Mouse (Mus musculus) Muller cell, postnatal 12 days (primary cell): ENCODE data around the gene Fam193a.
A peak's percentile ranks its signal among the peaks of the same experiment; 100 is the strongest.

Source experiments
- DNase-seq: peaks from one replicate; pipeline ENCODE4 v3.0.0-alpha.2; 2015; ENCODE audit errors: inconsistent ontology term

Fam193a gene

DNA sequence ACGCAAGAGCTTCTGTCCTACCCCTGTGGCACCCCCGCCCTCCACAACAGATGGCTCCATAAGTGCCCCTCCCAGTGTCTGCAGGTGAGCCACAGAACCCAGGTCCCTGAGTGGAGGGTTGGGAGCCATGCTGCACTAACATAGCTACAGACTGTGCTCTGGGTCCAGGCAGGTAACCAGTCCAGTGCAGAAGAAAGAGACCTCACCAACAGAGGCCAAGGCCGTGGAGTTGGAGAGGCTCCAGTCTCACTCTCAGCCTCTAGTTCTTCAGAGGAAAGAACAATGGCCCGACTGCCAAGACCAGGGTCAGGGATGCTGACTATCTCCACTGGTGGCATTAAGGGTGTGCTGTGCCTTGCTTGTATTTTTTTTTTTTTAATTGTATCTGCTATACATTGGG lies 91.6 kb downstream of the Fam193a start:
- DNase-seq = no peak

DNA sequence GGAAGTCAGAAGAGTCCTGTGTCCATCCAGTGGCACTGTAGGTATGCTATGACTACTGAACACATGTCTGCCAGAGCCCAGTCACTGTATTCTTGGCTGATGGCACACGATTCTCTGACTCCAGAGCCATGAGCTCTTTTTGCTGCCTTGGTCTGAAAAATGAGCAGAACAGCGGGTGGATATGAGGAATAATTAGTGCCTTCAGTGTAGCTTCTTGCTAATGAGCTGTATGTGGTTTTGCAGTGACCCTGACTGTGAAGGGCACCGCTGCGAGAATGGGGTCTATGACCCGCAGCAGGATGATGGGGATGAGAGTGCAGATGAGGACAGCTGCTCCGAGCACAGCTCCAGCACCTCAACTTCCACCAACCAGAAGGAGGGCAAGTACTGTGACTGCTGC lies 92.1 kb downstream of the Fam193a start:
- DNase-seq = peak; percentile 82

DNA sequence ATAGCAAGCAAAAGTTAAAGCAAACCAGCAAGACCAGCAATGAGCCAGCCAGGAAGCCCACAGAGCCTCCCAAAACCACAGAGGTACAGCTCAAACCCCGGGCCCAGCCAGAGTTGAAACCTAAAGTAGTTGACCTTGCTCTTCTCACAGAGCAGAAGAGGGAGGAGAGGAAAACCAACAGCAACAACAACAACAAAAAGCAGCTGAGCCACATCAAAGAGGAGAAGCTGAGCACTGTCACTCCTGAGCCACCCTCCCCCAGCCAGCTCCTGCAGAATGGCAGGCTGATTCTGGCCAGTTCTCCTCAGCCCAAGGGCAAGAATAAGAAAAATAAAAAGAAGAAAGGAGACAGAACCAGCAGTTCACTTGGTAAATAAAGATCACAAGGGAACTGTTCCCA lies 96.3 kb downstream of the Fam193a start:
- DNase-seq = no peak

DNA sequence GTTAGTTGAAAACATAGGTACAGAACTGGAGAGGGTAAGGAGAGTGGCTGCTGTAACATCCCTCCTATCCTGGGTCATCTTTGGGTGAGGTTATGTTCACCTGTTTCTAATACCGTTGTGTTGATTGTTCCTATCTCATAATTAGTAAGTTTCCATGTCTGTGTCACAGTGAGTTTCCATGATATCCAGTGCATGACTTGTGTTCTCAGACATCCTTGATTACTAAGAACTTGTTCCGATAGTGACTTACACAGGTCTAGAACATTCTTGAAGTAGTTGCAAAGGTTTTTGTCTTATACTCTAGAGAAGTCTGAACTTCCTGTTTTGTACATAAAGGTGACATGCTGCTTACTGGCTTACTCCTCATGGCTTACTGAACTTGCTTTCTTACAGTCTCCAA lies 96.9 kb downstream of the Fam193a start:
- no peak for DNase-seq

DNA sequence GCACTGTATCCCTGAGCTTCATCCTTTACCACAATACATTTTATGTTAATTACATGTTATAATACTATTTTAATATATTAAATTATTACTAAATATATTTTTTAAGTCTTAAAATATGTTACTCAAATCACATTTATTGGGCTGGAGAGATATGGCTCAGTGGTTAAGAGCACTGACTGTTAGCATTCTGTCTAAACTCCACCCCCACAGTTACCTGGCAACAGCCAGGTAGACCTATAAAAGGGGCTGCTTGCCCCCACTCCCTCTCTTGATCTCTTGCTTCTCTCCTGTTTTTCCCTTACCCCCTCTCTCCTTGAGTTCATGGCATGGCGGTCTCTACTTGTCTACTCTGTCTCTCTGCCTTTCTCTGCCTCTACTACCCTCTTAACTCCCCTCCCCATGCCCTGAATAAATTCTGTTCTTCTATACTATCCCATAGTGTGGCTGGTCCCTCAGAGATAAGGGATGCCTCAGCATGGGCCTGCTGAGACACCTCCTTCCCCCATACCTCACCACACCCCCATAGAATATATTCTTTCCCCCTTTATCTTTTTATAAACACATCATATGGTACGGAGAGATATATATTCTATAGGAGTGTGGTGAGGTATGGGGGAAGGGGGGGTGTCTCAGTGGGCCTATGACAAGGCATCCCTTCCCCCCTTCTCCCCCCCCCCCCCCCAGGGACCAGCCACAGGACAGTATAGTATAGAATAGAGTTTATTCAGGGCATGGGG lies 98.5 kb downstream of the Fam193a start:
- no peak for DNase-seq

DNA sequence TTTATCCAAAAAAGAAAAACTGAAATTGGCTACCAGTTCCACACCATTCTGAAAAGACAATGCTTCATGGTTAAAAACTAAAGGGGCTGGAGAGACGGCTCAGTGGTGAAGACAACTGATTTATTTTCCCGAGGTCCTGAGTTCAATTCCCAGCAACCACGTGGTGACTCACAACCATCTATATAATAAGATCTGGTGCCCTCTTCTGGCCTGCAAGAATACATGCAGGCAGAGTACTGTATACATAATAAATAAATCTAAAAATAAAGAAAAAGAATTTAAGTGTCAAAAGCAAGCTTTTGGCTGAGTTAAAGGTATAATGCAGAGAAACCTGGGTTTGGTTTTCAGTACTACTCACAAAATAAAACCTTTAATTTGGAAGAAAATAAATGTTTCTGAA lies 111.2 kb downstream of the Fam193a start:
- no peak for DNase-seq

DNA sequence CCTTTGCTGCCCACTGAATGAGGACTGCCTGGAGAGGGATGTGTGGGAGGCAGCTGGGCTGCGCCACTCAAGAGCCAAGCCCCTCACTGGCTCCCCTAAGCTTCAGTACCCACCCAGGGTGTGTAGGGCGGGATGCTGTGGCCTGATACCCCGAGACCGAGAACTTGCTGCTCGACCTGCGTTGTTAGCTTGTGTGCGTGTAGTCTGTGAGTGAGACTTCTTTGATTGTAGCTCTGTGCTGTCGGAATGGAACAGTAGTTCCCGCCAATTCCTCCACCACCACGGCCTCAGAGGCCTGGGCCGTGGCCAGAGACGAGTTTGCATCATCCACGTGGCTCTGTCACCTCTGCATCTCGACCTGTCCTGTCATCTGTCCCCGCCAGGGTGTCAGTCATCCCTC lies 116.0 kb downstream of the Fam193a start:
- DNase-seq = no peak

DNA sequence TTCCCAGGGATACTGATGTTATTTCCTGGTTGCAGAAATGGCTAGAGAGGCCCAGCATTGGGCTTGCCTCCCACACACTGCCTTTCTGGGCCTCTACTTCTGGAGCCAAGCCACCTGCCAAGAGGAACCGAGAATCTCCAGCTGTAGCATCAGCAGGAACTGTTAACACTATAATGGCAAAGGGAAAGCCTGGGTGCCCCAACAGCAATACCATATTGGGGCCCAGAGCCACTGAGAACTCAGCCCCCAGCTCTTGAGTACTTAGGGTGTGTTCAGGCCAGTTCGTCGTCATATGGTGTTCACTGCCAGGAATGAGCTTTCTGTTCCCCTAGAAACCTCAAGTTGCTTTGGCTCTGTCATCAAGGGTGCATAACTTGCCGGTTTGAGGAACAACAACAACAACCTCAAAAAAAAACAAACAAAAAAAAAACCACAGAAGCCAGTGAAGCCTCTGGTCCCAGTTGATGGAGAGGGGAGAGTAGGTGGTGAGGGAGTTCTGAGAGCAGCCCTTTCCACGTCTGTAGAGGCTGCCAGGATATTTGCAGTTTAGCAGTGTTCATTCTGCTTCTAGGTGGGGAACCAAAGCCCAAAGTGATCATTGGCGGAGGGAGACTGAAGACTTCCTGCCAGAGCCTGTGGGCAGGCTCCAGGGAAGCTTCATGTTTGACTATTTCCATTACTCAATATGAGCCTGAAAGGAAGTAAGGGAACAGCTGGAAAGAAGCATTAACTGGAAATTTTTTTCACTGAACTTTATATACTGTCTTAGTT lies 117.8 kb downstream of the Fam193a start:
- DNase-seq = no peak

DNA sequence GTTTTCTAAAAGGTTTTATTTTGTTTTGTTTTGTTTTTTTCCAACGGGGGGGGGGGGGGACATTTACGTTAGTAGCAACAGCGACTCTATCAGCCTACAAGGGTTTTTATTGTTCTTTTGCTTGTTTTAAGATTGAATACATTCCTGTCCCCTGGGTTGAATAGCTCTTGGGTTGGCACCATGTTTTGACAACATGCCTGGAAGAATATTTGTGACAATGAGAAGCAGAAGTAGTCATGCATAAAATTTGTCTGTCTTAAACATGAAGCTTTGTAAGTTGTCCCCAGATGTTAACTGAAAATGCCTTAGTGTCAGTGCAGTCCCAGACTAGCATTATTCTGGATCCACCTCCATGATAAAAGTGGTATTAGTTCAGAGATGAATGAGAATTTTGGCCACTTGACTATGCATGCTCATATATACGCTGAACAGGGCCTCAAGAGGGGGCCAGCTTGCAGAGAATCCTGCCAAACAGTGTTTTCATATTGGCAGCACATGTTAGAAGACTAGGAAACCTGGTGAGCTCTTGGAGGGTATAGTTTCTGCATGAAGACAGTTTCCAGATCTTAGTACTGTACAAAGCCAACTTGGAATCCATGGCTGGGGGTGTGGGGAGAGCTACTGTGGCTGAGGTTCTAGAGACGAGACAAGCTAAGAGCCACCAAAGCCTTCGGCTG lies 119.1 kb downstream of the Fam193a start:
- peak; percentile 67 for DNase-seq

DNA sequence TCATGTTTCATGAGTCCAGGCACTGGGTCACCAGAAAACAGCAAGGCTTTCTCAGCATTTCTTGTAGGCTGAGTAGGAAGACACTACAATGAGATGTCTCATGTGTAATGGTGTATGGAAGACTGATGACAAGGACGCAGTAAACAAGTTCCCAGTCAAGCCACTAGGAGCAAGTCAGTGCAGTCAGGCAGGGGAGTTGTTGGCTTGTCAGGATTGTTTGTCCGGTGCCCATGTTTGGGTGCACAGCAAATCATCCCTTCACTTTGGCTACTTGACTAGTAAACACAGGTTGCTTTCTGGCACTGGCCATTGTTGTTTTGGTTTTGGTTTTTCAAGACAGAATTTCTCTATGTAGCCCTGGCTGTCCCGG lies 119.7 kb downstream of the Fam193a start:
- no peak for DNase-seq

DNA sequence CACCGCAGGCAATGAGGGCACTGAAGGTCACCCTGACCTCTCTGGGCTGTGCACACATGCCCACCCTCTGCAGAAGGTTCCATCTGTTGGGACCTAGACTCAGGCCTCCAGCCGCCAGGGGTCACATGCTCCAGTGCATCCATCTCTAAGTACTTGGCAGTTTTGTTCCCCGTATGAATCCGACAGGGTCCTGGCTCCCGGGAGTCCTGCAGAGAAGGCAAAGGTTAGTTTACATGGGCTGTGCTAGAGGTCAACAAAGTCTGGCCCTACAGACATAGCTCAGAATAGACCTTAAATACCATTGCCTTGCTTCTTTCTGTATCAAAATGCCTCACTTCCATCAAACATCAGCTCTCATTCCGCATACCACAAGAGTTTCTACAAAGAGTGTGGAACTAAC lies 127.0 kb downstream of the Fam193a start:
- DNase-seq = no peak

DNA sequence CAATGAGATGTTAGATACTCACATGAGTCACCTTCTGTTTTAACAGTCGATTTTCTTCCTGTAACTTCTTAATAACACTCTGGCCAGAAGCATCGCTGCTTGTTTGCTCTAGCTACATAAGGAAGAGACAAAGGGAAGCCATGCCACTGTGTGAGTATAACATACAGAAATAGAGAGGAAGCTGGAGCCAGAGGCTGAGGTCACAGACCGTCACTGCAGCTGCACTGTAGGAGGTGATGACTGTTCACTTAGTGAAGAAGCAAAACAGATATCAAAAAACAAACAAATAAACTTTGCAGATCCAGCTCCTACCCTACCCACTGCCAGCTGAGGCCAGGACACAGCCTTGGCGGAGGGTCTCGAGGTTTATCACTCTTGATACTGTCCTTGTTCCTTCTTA lies 131.2 kb downstream of the Fam193a start:
- no peak for DNase-seq

DNA sequence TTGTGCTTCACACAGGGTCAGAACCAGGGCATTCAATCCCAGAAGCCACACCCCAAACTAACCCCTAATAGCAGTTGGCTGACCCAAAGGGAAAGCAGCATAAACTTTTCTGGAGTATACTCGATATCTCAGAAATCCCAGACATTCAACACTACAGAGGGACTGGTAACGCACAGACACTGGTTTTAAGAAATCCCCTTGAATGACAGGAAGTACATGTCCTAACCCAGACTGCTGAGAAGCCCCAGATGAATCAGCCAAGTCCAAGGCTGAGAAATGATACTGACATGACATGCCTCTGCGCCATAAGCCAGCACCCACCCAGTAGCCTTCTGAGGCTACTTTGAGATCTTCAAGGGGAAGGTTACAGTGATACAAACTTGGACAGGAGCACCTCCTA lies 131.9 kb downstream of the Fam193a start:
- DNase-seq = no peak

DNA sequence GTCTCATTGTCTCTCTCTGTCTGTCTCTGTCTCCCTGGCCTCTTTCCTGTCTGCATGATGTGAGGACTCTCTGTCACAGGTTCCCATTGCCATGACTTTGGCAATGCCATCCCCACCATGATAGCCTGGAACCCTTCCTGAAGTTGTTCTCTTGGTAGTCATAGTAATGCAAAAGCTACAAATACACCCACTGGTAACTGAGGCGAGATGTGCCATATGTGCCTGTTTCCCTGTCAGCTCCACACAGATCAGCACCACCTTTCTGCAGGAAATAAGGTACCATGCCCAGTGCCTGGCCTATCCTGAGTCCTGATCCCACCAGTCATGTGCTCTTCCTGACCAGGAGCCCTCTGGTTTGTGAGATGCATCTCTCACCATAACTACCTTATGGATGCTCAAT lies 132.7 kb downstream of the Fam193a start:
- no peak for DNase-seq

DNA sequence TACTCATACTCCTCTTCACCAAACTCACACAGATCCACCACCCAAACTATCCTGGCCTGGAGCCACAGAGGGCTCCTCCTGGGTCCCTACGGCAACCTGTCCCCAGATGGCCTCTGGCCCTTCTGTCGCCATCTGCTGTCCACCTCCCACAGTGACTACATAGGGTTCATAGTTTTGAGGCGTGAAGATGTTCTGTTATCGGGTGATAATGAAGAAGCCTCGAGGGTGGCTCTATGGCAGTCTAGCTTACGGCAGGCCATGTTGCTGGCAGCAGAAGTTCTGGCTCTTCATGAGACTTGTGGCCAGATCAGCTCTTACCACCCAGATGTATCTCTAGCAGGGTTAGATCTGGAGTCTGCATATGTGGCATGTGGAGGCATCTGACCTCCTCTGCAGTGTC lies 133.1 kb downstream of the Fam193a start:
- no peak for DNase-seq

DNA sequence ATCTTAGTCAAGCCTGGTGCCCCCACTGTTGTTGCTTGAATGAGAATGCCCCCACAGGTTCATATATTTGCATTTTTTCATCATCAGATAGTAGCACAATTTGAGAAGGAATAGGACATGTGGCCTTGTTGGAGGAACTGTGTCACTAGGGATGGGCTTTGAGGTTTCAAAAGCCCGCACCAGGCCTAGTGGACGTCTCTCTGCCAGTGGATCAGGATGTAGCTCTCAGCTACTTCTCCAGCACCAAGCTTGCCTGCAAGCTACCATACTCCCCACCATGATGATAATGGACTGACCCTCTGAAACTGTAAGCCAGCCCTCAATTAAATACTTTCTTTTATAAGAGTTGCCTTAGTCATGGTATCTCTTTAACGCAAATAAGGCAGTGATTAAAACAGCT lies 142.8 kb downstream of the Fam193a start:
- DNase-seq = no peak

DNA sequence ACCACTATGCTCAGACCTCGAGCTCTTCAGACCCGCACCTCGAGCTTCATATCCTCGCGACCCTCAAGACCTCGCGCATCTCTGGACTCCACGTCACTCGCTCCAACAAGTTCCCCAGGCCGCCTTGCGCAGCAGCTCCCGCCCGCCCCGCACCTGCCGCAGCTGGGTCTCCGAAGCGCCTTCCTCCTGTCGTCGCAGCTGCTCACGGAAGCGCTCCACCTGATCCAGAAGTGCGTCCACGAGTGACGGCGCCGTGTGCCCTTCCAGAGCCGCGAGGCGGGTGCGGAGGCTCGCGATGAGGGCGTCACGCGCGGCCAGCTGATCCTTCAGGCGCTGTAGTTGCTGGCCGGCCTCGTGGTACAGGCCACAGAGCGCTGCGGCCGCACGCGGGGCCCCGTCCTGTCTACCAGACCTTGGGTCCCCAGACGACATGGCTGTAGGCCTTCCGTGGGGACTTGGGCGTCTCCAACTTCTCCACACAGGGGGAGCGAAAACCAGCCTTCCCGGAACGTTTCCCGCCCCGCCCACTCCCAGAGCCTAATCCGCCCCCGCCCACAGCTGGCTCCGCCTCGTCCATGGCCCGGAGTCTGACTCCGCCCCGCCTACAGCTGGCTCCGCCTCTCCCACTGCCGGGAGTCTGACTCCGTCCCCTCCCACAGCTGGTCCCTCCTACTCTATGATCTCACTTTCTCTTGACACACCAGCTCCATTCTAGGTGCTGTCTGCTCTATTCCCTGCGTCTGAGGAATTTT lies 143.9 kb downstream of the Fam193a start, which contains the start of gene Tnip2:
Gene Tnip2, minus strand, starts transcription at position 526 of the 752 bp plus-strand sequence.
- peak; percentile 97 for DNase-seq

DNA sequence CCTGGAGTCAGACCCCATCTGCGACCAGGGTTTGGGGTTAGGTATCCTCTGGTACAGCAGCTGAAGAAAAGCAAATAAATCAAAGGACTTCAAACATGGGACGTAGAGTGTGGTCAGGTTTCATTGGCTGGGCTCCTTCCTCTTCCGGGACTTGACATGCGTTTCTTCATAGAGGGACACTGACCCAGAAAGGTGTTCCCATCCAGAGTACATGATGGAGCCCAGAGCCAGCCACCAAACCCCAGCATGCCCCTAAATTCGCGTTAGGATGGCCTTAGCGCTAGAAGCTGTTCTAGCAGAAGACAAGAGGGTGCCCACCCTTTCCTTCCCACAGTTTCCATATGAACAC lies 144.5 kb downstream of the Fam193a start:
- no peak for DNase-seq

DNA sequence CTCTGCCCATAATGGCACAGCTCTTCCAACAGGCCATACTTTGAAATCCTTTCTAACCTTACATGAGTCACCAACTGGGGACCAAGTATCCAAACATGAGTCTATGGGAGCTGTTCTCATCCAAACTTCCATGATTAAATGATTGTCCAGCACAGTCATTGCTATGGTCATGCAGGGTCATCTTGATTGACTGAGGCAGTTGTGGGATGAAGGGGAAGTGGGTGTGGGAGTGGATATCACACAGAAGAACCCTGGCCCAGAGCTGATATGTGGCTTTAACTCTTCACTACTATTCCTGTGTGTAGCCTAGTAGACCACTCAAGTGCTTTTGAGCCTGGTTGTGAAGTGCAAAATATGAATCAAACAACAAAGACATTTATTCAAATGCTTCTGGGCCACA lies 145.4 kb downstream of the Fam193a start:
- no peak for DNase-seq

DNA sequence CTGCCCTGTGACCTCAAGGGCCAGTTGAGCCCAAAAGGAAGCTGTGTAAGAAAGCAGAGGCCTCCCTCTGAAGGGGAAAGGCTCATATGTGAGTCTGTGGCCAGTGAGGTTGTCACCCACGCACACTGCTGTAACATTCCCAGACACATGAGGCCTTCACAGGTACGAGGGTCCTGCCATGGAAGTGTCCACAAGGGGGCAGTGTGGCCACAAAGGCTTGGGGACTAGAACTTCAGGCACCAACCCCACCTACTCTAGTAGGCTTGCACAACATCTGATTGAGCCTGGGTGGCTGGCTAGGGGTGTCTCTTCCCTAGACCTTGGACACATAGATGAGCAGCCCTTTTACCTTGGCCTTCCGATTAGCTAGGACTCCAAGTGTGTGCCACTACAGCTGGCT lies 148.2 kb downstream of the Fam193a start:
- peak; percentile 76 for DNase-seq

DNA sequence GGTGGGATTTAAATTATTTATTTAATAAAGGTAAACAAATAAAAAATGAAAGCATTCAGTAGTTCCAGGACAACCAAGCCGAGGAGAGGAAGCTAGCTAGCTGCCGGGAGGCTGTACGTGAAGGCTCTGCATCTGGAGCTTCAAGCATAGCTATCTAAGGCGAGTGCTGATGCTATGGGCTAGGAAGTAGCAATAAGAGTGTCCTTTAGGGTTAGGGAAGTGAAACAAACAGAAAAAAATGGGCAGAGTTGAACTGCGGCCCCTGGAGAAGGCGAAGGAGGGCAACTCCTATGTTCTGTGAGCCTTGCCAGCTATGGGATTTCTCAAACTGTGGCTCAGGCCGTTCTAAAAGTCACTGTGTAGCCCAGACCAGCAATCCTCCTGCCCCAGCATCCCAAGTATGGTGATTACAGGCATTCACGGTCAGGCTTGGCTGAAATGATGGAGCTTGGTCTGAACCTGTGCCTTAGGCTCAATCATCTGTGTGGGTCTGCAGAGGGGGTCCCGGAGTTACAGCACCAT lies 149.7 kb downstream of the Fam193a start:
- DNase-seq = no peak
